Mouse (Mus musculus) limb, embryonic 15.5 days (tissue): ENCODE results near the gene Trappc3l. TPM values are rescaled to one million over a fixed set of nuclear protein-coding genes. Genes with fewer than 3 reads are reported as not detected.

Source experiments
- ATAC-seq: fragments of 200-750 bp; cut with Nextera tagmentation; 2 replicates; pipeline ENCODE4 v1.8.0; 2017; ENCODE audit warnings: low read depth, moderate TSS enrichment; ENCODE audit not compliant: insufficient number of reproducible peaks, low FRiP score, low TSS enrichment
- H3K27ac ChIP-seq: fragments of 300-500 bp; sonication (generic); 2 replicates; pipeline ENCODE4 v1.5.1; 2015; ENCODE audit warnings: moderate library complexity, mild to moderate bottlenecking, inconsistent platforms
- H3K27me3 ChIP-seq: fragments of 300-500 bp; sonication (generic); 2 replicates; pipeline ENCODE4 v1.6.1; 2015; ENCODE audit warnings: inconsistent platforms
- H3K36me3 ChIP-seq: fragments of 300-500 bp; sonication (generic); 2 replicates; pipeline ENCODE4 v1.6.1; 2015; ENCODE audit warnings: inconsistent platforms
- H3K4me1 ChIP-seq: fragments of 300-500 bp; sonication (generic); 2 replicates; pipeline ENCODE4 v1.6.1; 2015; ENCODE audit warnings: inconsistent platforms
- H3K4me2 ChIP-seq: fragments of 300-500 bp; sonication (generic); 2 replicates; pipeline ENCODE4 v1.6.1; 2015; ENCODE audit warnings: mild to moderate bottlenecking, inconsistent platforms
- H3K4me3 ChIP-seq: fragments of 300-500 bp; sonication (generic); 2 replicates; pipeline ENCODE4 v1.5.1; 2015; ENCODE audit warnings: mild to moderate bottlenecking, inconsistent platforms
- H3K9ac ChIP-seq: fragments of 300-500 bp; sonication (generic); 2 replicates; pipeline ENCODE4 v1.6.1; 2015; ENCODE audit warnings: inconsistent platforms
- H3K9me3 ChIP-seq: fragments of 300-500 bp; sonication (generic); 2 replicates; pipeline ENCODE4 v1.6.1; 2016; ENCODE audit warnings: inconsistent platforms
- WGBS: fragments of 180-500 bp; shearing (Covaris S2); methylation state at CpG from one replicate; pipeline ENCODE4 v1.1.7; 2015; 5-methylcytosine and 5-hydroxymethylcytosine counted together
- polyA plus RNA-seq: library from polyadenylated mRNA; unstranded; fragments of >200 nt; fragmentation: Nextera tagmentation; extraction: Ambion mirVana; gene quantifications from 2 replicates; pipeline ENCODE4 v1.2.1, GENCODE M21; 2015

The Trappc3l gene
- polyA plus RNA-seq, 1 experiment from 2014 or later: not detected

DNA sequence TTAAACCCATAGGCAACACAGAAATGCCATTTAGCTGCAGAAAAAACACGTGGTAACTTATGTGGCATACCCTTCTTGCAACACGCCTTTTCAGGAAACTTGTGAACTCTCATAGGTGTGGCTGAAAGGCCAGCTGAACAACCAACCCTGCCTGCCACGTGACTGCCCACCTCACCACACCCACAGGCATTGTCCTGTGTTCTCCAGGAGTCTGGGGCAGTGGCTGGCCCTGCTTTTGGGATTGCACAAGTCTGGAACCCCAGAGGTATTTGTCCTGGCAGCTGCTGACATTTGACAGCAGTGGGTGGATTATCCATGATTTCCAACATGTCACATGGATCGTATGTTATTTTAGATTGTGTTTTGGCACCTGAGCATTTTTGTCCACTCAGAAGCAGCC lies 102.4 kb downstream of the Trappc3l start:
- Histone ChIP-seq H3K4me2 (no peak overlapping the region), H3K36me3 (no peaks in the 10 kb centered on the region), H3K4me1 (no peaks in the 10 kb centered on the region), H3K9ac (no peak overlapping the region), H3K27ac (no peak overlapping the region), H3K27me3 (no peaks in the 10 kb centered on the region), H3K4me3 (no peak overlapping the region), H3K9me3 (no peaks in the 10 kb centered on the region)
- ATAC-seq: no peak
- 53% methylated on average over 4 of the region's 4 CpGs for WGBS

DNA sequence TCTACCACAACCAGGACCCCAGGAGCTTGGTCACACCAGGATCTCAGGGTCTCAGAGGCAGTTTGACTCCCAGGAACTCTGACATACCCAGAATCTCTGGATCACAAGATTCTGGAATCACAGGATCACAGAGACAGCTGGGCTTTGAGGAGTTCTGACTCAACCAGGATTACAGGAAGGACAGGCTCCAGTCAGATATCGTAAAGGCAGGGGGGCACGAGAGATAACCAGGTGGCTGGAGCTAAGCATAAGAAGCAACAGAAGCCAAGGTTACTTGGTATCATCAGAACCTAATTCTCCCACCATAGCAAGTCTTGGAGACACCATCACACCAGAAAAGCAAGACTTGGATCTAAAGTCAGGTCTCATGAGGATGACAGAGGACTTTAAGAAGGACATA lies 104.3 kb downstream of the Trappc3l start:
- H3K9ac ChIP-seq: no peak overlapping the region
- no peaks in the 10 kb centered on the region for H3K4me1 ChIP-seq
- H3K4me2 ChIP-seq: no peak overlapping the region
- WGBS: 87% methylated on average over 2 of the region's 2 CpGs
- no peak overlapping the region for H3K4me3 ChIP-seq
- no peaks in the 10 kb centered on the region for H3K36me3 ChIP-seq
- ATAC-seq: no peak
- no peaks in the 10 kb centered on the region for H3K27me3 ChIP-seq
- no peak overlapping the region for H3K27ac ChIP-seq
- H3K9me3 ChIP-seq: no peaks in the 10 kb centered on the region

DNA sequence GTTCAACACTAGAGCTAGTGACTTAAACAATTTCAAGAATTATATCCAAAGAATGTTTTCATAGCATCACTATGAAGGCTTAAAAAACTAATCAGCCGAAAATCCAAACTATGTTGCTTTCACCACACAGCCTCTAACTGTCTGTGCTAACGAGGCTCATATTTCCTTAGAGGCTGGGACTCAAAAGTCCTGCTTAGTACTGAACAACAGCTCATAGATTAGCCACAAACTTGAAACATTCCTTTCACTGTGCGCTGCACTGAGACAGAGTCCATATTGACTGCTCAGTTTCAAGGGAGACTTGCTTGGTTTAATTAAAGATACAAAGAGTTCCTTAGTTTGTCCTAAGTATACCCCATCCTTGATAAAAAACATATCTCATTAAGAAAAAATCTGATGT lies 112.4 kb downstream of the Trappc3l start:
- no peaks in the 10 kb centered on the region for H3K27me3 ChIP-seq
- WGBS: 45% methylated on average over 3 of the region's 3 CpGs
- H3K4me3 ChIP-seq: no peak overlapping the region
- no peak overlapping the region for H3K9ac ChIP-seq
- ATAC-seq: no peak
- no peak overlapping the region for H3K4me2 ChIP-seq
- no peak overlapping the region for H3K27ac ChIP-seq
- 0 out of 2 replicates have a peak, but pooled peaks cover 3% of the 10 kb centered on the region for H3K4me1 ChIP-seq
- H3K36me3 ChIP-seq: peaks cover 20% of the 10 kb centered on the region
- no peaks in the 10 kb centered on the region for H3K9me3 ChIP-seq

DNA sequence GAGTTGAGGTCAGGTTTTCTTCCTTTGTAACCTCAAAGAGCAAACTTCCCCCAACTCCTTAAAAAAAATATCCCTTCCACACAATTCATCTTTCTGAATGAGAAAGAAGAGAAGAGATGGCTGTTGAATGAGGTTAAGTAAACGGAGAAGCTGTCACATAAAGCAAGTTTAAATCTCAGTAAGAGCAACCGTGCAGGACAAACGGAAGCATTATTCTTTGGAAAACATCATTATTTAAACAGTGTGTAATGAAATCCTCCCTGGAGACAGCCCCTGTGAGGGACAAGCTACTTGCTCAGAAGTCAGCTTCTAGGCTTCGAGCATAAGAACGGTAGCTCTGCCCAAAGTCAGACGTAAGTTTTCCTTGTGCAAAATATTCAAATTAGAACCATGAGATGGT lies 113.1 kb downstream of the Trappc3l start:
- no peak for ATAC-seq
- peak overlapping the region; percentile 27 for H3K27ac ChIP-seq
- no peak overlapping the region for H3K9ac ChIP-seq
- H3K4me2 ChIP-seq: no peak overlapping the region
- H3K4me3 ChIP-seq: no peak overlapping the region
- WGBS: 45% methylated on average over 6 of the region's 6 CpGs
- H3K36me3 ChIP-seq: peaks cover 20% of the 10 kb centered on the region
- no peaks in the 10 kb centered on the region for H3K27me3 ChIP-seq
- H3K9me3 ChIP-seq: no peaks in the 10 kb centered on the region
- H3K4me1 ChIP-seq: 0 out of 2 replicates have a peak, but pooled peaks cover 3% of the 10 kb centered on the region

DNA sequence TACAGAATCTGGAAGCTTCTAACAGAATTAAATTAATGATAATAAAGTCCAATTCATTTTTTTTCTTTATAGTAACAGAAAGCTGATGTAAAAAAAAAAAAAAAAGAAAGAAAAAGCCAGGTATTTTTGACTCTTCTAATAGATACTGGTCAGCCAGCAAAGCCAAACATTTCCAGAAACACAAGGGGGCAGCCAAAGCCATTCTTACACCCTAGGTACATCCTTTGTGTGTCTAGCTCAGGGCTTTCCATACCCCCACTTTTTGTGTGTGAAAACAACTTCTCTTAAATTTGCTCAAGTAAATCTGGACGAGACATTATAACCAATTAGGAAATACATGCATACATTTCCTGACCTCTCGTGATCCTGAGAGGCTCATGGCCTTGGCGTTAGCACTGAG lies 114.4 kb downstream of the Trappc3l start:
- no peaks in the 10 kb centered on the region for H3K27me3 ChIP-seq
- H3K4me3 ChIP-seq: no peak overlapping the region
- ATAC-seq: no peak
- H3K27ac ChIP-seq: no peak overlapping the region
- H3K9me3 ChIP-seq: no peaks in the 10 kb centered on the region
- H3K4me1 ChIP-seq: 0 out of 2 replicates have a peak, but pooled peaks cover 3% of the 10 kb centered on the region
- WGBS: 70% methylated on average over 3 of the region's 3 CpGs
- H3K36me3 ChIP-seq: peaks cover 23% of the 10 kb centered on the region
- no peak overlapping the region for H3K9ac ChIP-seq
- H3K4me2 ChIP-seq: no peak overlapping the region

DNA sequence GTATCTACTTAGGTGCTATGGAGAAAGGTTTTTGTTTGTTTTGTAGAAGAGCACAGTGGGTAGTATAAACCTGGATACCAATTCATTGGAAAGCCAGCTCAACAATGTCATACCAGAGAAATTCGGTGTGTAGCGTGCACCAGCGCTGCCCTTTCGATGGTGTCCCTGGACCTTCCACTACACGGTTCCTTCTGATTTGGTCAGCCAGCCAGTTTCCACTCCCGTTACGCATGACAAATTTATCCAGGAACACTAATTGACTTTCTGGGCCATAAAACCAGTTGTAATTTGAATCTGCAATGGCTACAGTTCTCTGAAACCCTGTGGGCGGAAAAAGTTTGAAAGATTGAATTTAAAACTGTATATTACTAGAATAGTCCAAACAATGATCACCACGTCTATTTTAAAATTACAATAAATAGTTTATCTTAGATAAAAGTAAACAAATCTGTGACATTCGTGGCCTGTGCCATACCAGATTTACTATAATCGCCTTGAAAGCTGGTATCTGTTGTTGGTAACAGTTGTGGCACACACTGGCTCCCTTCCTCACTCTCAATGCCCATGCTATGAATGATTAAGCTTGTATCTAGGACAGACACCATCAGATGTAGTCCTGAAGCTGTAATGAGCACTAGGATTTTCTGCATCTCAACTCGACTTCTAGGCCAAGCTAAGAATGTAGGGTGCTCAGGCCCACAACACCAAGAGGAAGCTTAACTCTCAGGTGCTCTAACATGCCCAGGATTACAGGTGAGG lies 118.6 kb downstream of the Trappc3l start:
- no peak overlapping the region for H3K4me2 ChIP-seq
- H3K36me3 ChIP-seq: peaks cover 35% of the 10 kb centered on the region
- H3K4me3 ChIP-seq: no peak overlapping the region
- WGBS: 67% methylated on average over 12 of the region's 12 CpGs
- H3K27me3 ChIP-seq: no peaks in the 10 kb centered on the region
- H3K9ac ChIP-seq: no peak overlapping the region
- H3K27ac ChIP-seq: no peak overlapping the region
- ATAC-seq: no peak
- no peaks in the 10 kb centered on the region for H3K4me1 ChIP-seq
- H3K9me3 ChIP-seq: no peaks in the 10 kb centered on the region

Other genes with a start within 250 kb of the Trappc3l start
- gene Sult3a1, start 179.9 kb upstream of the Trappc3l start, polyA plus RNA-seq: not detected in 2 replicates
- gene Rsph4a, start 132.5 kb upstream of the Trappc3l start, polyA plus RNA-seq: 0.05 TPM in 1 of 2 replicates, not detected in the other
- 21.2 and 21.7 TPM in 2 replicates for gene Zup1, start 86.3 kb upstream of the Trappc3l start, polyA plus RNA-seq
- 116 and 118 TPM in 2 replicates for gene Rwdd1, start 18.0 kb upstream of the Trappc3l start, polyA plus RNA-seq
- gene Calhm4, start 6.7 kb downstream of the Trappc3l start, polyA plus RNA-seq: not detected in 2 replicates
- gene Calhm5, start 58.9 kb downstream of the Trappc3l start, polyA plus RNA-seq: 0.78 and 0.87 TPM in 2 replicates
- gene Calhm6, start 90.4 kb downstream of the Trappc3l start, polyA plus RNA-seq: 0.59 and 1.1 TPM in 2 replicates
- gene Dse, start 170.1 kb downstream of the Trappc3l start, polyA plus RNA-seq: 35.5 and 39.0 TPM in 2 replicates
- 81.0 and 83.2 TPM in 2 replicates for gene Tspyl1, start 244.6 kb downstream of the Trappc3l start, polyA plus RNA-seq